Mouse (Mus musculus) duodenum, adult 2 months (tissue): ENCODE results near the gene 4930579F01Rik. TPM values are rescaled to one million over a fixed set of nuclear protein-coding genes. Genes with fewer than 3 reads are reported as not detected.

ENCODE experiments used
- polyA plus RNA-seq: library from polyadenylated mRNA; depleted of rRNA; stranded (reverse); fragments of >200 nt; gene quantifications from 2 replicates; pipeline ENCODE4 v1.2.3, GENCODE M21; 2012; ENCODE audit warnings: low replicate concordance; rRNA removed

The 4930579F01Rik gene
- not detected in 2 replicates for polyA plus RNA-seq

DNA sequence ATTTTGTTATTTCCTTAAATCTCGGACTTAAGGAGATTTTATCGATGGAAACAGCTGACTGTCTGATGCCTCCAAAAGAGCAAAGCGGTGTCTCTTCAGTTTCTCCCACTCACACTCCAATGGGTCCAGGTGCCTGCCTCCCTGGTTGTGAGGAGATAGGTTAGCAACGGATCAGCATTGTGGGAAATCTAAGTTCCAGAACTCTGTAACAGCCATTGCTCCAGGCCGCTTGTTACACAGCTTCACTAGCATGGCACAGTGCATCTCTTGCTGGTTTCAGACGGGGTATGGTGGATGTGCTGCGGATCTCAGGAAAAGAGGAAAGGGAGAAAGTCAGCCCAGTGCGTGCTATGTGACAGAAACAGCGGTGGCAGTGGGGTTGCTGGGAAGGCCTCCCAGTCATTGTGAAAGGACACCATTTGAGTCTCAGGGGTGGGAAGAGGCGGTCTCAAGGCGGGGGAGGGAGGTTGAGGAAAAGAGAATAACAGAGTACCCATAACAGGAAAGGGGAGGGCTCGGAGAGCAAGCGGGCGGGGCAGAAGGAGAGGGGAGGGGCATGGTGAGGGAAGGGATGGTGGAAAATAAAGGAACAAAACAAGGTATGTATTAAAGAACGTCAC lies at the start of gene 4930579F01Rik:
TSS of gene 4930579F01Rik (minus strand) at position 143 of the 620 bp plus-strand sequence.

DNA sequence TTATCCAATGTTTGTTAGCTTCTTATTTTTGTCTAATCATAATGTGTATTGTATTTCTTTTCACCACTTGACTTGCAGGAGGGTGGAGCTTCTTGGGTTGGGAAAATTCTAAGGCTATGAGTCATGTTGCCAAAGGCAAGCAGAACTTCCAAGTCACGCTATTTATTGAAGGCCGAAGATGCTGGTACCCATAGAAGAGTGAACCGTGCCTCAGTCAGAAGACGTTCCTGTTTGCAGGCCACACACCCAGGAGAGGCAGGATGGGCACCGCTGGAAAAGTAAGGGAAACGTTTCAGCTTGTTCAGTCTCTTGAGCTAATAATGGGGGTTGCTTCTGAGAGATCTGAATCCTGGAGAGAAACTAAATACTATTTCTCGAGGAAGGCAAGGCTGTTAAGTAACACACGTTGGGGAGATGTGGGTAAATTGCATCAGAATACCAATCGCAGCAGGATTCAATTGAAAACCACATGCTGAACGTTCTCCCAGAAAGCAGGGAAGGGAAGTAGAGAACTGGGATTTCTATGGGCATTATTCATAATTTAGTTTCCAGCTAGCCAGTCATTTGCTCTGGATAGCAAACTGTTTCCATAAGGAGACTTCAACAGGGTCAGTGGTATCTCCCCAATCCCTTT lies 24.1 kb upstream of the 4930579F01Rik start, which contains the start of gene Adh7:
TSS of gene Adh7 (plus strand) at position 130 of the 634 bp plus-strand sequence.

DNA sequence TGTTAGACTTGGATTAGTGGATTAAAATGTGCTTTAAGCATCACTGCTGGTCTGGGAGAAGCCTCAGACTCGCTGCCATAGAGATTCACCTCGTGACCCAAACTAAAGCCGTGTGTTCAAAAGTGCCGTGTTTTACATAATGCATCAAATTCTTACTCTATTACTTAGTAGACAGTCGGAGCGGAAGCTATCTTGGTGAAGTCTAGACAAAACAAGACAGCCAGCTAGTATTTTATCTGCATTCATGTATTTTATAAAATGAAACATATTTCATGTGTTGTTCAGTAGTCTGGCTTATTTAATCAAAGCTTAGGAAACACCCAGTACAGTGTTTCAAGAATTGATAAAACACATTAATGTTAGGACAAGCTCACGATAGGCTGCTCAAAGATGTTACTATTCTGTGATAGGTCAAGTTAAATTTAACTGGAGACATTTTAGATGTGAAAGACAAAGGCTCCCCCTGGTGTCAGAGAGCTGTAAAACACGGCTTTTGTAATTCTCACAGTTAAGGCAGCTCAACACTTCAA lies 48.9 kb downstream of the 4930579F01Rik start, which contains the start of gene Mttp:
TSS of gene Mttp (minus strand) at position 327 of the 530 bp plus-strand sequence.

GRCm38 (mm10) chr3:138143315-138144059 lies 50.1 kb downstream of the 4930579F01Rik start, which contains the start of gene Trmt10a:
Gene Trmt10a (plus strand): TSS chr3:138143448.

Other genes starting within 250 kb of the 4930579F01Rik start
- gene Dapp1, start 212.3 kb downstream of the 4930579F01Rik start, polyA plus RNA-seq: 4.7 and 9.3 TPM in 2 replicates
- not detected in 2 replicates for gene 1110002E22Rik, start 128.8 kb downstream of the 4930579F01Rik start, polyA plus RNA-seq
- gene Gm5105, start 126.4 kb downstream of the 4930579F01Rik start, polyA plus RNA-seq: 0.15 and 0.19 TPM in 2 replicates
- 0.06 and 0.47 TPM in 2 replicates for gene Trmt10a, start 50.4 kb downstream of the 4930579F01Rik start, polyA plus RNA-seq
- gene Mttp, start 48.9 kb downstream of the 4930579F01Rik start, polyA plus RNA-seq: 78.2 and 79.6 TPM in 2 replicates
- 0.21 and 0.28 TPM in 2 replicates for gene Adh7, start 23.9 kb upstream of the 4930579F01Rik start, polyA plus RNA-seq
- 308 and 385 TPM in 2 replicates for gene Adh1, start 67.2 kb upstream of the 4930579F01Rik start, polyA plus RNA-seq
- gene Adh6a, start 119.5 kb upstream of the 4930579F01Rik start, polyA plus RNA-seq: 93.2 and 104 TPM in 2 replicates
- not detected in 2 replicates for gene Adh6b, start 147.9 kb upstream of the 4930579F01Rik start, polyA plus RNA-seq
- gene Adh4, start 221.6 kb upstream of the 4930579F01Rik start, polyA plus RNA-seq: 3.4 and 9.0 TPM in 2 replicates
- gene Adh5, start 249.3 kb upstream of the 4930579F01Rik start, polyA plus RNA-seq: 7.3 and 9.5 TPM in 2 replicates